Mouse (Mus musculus): ENCODE measurements at regions not wholly inside any gene's neighbourhood (a gene's known extent, or its start where the extent isn't known, plus 50 kb on each side); places are given as distances from the start of the nearest gene placed in this dataset.

DNA sequence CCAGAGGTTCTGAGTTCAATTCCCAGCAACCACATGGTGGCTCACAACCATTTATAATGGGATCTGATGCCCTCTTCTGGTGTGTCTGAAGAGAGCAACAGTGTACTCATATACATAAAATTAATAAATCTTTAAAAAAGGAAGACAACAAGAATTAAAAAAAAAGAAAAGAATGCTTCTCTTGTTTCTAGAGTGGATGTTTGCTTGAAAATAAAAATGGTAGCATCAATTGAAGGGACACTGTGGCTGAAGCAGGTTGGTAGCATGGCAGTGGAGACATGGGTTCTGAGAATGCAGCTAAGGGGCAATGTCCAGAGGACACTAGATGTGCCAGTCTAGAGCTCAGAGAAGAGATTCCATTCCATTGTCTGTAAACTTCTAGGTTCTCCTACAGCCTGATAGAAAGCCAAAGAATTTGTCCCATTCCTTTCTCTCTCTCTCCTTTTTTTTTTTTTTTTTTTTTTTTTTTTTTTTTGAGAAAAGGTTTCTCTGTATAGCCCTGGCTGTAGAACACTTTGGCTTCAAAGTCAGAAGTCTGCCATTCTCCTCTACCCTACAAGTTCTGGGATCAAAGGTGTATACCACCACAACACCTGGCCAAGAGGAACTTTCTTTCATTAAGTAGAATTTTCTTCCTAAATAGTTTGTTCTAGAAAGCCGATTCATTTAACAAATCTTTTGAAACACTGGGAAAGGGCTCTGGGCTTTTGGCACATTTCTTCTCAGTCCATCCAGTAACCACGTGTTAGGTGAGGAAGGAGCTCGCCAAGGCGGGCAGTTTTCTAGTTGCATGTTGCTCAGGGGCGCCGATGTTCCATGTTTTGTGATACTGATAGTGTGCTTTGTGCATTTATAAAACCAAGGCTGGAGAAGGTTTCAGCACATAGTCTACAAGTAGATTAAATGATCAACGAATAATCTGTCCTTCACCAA, 158.1 kb downstream of the Qrsl1 start:
- Histone ChIP-seq H3K4me3 (replicated peaks; ENCODE audit: extremely low read depth, low read depth, low read length) (no peak overlapping the region), H3K4me1 (ENCODE audit: control insufficient read depth, insufficient read depth, low read length) (0 out of 2 replicates have a peak, but pooled peaks cover 2% of the 10 kb centered on the region)
- no peak for TF ChIP-seq CTCF (IDR thresholded peaks at IDR 0.05; ENCODE audit: insufficient read depth, low read length)
- no peak for TF ChIP-seq POLR2A (IDR thresholded peaks at IDR 0.05; ENCODE audit: borderline replicate concordance, extremely low read depth, low read depth, low read length)
- no peak for DNase-seq
- 88% methylated on average over 7 of the region's 7 CpGs for WGBS

- H3K4me1 ChIP-seq (ENCODE audit: control insufficient read depth, insufficient read depth, low read length) = no peaks in the 10 kb centered on the region
- no peak for TF ChIP-seq CTCF (IDR thresholded peaks at IDR 0.05; ENCODE audit: insufficient read depth, low read length)
- TF ChIP-seq POLR2A (IDR thresholded peaks at IDR 0.05; ENCODE audit: borderline replicate concordance, extremely low read depth, low read depth, low read length) = no peak
- no peak for DNase-seq
- H3K4me3 ChIP-seq (replicated peaks; ENCODE audit: extremely low read depth, low read depth, low read length) = no peak overlapping the region
- WGBS = 62% methylated on average over 8 of the region's 8 CpGs
Measured at GRCm38 (mm10) chr10:43745931-43746630, 155.5 kb downstream of the Qrsl1 start.

- Histone ChIP-seq H3K4me3 (replicated peaks; ENCODE audit: extremely low read depth, low read depth, low read length) (no peak overlapping the region), H3K4me1 (ENCODE audit: control insufficient read depth, insufficient read depth, low read length) (no peaks in the 10 kb centered on the region)
- 100% methylated on average over 1 of the region's 1 CpGs for WGBS
- no peak for DNase-seq
- TF ChIP-seq CTCF (IDR thresholded peaks at IDR 0.05; ENCODE audit: insufficient read depth, low read length) (no peak), POLR2A (IDR thresholded peaks at IDR 0.05; ENCODE audit: borderline replicate concordance, extremely low read depth, low read depth, low read length) (no peak)
Measured at GRCm38 (mm10) chr10:43746631-43747001, 154.9 kb downstream of the Qrsl1 start.

DNA sequence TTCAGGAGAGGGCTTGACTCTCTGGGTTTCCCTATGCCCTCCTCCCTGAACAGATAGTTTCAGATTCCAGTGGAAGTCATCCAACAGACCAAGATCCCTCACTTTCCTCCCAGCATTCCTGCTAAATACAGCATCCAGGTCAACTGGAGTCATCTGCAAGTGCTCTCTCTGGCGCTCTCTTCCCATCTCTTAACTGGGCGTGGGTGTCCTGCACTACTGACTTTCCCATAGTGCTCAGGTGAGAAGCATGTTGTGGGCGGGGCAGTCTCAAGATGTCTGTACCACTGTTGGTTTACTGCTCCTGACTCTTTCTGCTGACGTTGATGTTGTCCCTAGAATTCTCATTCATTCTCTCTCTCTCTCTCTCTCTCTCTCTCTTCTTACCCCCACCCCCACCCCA, 154.0 kb downstream of the Qrsl1 start:
- DNase-seq = no peak
- H3K4me1 ChIP-seq (ENCODE audit: control insufficient read depth, insufficient read depth, low read length) = no peaks in the 10 kb centered on the region
- TF ChIP-seq POLR2A (IDR thresholded peaks at IDR 0.05; ENCODE audit: borderline replicate concordance, extremely low read depth, low read depth, low read length) (no peak), CTCF (IDR thresholded peaks at IDR 0.05; ENCODE audit: insufficient read depth, low read length) (no peak)
- WGBS = 91% methylated on average over 4 of the region's 4 CpGs
- no peak overlapping the region for H3K4me3 ChIP-seq (replicated peaks; ENCODE audit: extremely low read depth, low read depth, low read length)

GRCm38 (mm10) chr10:43748300-43748699, 153.2 kb downstream of the Qrsl1 start:
- Histone ChIP-seq H3K4me3 (replicated peaks; ENCODE audit: extremely low read depth, low read depth, low read length) (no peak overlapping the region), H3K4me1 (ENCODE audit: control insufficient read depth, insufficient read depth, low read length) (no peaks in the 10 kb centered on the region)
- 79% methylated on average over 3 of the region's 3 CpGs for WGBS
- DNase-seq = no peak
- TF ChIP-seq POLR2A (IDR thresholded peaks at IDR 0.05; ENCODE audit: borderline replicate concordance, extremely low read depth, low read depth, low read length) = no peak
- no peak for TF ChIP-seq CTCF (IDR thresholded peaks at IDR 0.05; ENCODE audit: insufficient read depth, low read length)

DNA sequence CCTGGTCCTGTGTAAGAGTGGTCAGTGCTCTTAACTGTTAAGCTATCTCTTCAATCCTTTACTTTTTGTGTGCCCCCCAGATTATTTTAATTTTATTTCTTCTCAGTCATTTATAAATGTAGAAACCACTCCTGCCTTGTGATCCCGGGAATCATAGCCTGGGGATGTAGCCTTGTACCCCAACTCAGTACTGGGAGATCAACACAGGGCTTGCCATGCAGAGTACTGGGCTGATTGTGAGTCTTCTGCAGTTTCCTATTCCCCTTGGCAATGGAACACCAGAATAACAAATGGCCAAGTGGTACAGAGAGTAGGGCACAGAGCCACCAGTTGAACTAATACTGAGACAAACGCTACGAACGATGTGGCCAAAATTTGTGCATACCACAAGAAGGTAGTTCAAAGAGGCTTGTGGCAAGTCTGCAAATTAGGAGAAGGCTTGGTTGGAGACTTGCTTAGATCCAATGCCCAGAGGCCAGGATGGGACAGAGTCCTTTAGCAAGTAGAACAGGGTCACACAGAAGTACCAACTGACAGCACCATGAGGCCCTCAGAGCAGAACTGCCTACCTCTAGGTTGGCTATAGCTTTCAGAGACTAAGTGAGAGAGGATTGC, 151.9 kb downstream of the Qrsl1 start:
- no peaks in the 10 kb centered on the region for H3K4me1 ChIP-seq (ENCODE audit: control insufficient read depth, insufficient read depth, low read length)
- no peak overlapping the region for H3K4me3 ChIP-seq (replicated peaks; ENCODE audit: extremely low read depth, low read depth, low read length)
- 90% methylated on average over 4 of the region's 4 CpGs for WGBS
- no peak for DNase-seq
- TF ChIP-seq POLR2A (IDR thresholded peaks at IDR 0.05; ENCODE audit: borderline replicate concordance, extremely low read depth, low read depth, low read length) (no peak), CTCF (IDR thresholded peaks at IDR 0.05; ENCODE audit: insufficient read depth, low read length) (no peak)

DNA sequence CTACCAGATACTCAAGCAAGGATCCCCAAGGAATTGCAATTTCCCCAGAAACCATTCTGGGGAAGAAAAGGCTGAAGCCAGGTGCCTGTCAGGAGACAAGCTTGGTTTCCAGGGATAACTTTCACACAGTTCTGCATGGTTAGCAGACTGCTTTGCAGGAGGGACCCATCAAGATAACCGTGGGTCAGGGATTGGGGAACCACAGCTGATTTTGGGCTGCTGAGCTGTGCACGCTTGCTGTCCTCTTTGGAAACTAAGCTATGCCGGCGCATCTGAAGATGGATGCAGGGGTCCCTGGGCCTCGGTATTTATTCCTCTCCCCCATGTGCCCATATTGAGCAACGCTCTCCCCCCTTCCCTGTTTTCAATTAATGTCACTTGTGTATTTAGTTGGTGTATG, 151.1 kb downstream of the Qrsl1 start:
- TF ChIP-seq CTCF (IDR thresholded peaks at IDR 0.05; ENCODE audit: insufficient read depth, low read length) = no peak
- TF ChIP-seq POLR2A (IDR thresholded peaks at IDR 0.05; ENCODE audit: borderline replicate concordance, extremely low read depth, low read depth, low read length) = no peak
- Histone ChIP-seq H3K4me1 (ENCODE audit: control insufficient read depth, insufficient read depth, low read length) (no peaks in the 10 kb centered on the region), H3K4me3 (replicated peaks; ENCODE audit: extremely low read depth, low read depth, low read length) (no peak overlapping the region)
- WGBS = 89% methylated on average over 6 of the region's 6 CpGs
- no peak for DNase-seq

- TF ChIP-seq POLR2A (IDR thresholded peaks at IDR 0.05; ENCODE audit: borderline replicate concordance, extremely low read depth, low read depth, low read length) (no peak), CTCF (IDR thresholded peaks at IDR 0.05; ENCODE audit: insufficient read depth, low read length) (no peak)
- no peak for DNase-seq
- 65% methylated on average over 10 of the region's 10 CpGs for WGBS
- Histone ChIP-seq H3K4me1 (ENCODE audit: control insufficient read depth, insufficient read depth, low read length) (no peaks in the 10 kb centered on the region), H3K4me3 (replicated peaks; ENCODE audit: extremely low read depth, low read depth, low read length) (no peak overlapping the region)
Measured at GRCm38 (mm10) chr10:43750854-43751253, 150.7 kb downstream of the Qrsl1 start.

DNA sequence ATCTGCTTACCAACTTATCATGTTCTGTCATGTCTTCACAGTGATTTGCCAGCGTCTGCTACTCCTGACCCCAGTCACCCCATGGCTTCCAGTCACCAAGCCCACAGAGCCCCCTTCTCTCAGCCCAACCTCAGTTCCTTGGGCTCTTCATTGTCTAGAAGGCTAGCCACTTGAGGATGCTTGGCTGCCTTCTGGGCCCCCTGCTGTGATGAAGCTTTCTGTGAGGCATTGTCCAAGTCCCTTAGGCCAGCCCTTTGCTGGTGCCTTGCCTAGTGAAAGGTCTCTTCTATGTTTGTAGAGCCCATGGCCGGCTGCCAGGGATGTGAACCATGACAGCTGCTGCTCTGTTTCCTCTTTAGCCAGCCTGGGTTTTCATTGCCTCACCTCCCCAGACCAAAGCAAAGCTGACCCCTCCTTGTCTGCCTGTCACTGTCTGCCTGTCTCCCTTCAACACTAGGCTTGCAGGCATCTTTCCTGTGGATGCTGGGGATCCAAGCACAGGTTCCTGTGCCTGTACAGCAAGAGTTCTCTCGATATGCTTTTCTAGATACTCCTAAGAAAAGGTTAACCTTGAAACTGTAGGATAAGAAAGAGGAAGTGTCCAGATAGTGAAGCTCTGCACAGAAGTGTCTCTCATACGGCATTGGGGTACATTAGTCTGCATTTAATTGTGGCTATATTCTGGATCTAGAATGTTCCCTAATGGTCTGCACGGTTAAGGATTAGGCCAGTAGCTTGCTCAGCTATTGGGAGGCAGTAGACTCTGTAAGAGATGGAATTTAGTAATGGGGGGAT, 149.5 kb downstream of the Qrsl1 start:
- WGBS = 53% methylated on average over 5 of the region's 5 CpGs
- Histone ChIP-seq H3K4me1 (ENCODE audit: control insufficient read depth, insufficient read depth, low read length) (no peaks in the 10 kb centered on the region), H3K4me3 (replicated peaks; ENCODE audit: extremely low read depth, low read depth, low read length) (no peak overlapping the region)
- TF ChIP-seq CTCF (IDR thresholded peaks at IDR 0.05; ENCODE audit: insufficient read depth, low read length) (no peak), POLR2A (IDR thresholded peaks at IDR 0.05; ENCODE audit: borderline replicate concordance, extremely low read depth, low read depth, low read length) (no peak)
- no peak for DNase-seq
